Mouse (Mus musculus): ENCODE results near the gene Pmm1.
"Not testable (repeated sequence)": the region's sequence is repeated elsewhere in the genome, so short reads cannot be mapped to it uniquely, and the experiment has no call there.

The Pmm1 gene

GRCm38 (mm10) chr15:81960171-81961077 lies at the start of gene Pmm1:
Pmm1 (minus strand) TSS chr15:81960930.
- peak; percentile 95 for DNase-seq (ENCODE audit: low read depth, low spot score)

- DNase-seq (ENCODE audit: low read depth, low spot score), result no peak
These were observed 43.5 kb upstream of the Pmm1 start for GRCm38 (mm10) chr15:82004257-82004656.

GRCm38 (mm10) chr15:81993992-81994391 lies 33.3 kb upstream of the Pmm1 start:
- DNase-seq (ENCODE audit: low read depth, low spot score), result no peak

GRCm38 (mm10) chr15:81990549-81990948 lies 29.8 kb upstream of the Pmm1 start:
- no peak for DNase-seq (ENCODE audit: low read depth, low spot score)

- peak; percentile 76 for DNase-seq (ENCODE audit: low read depth, low spot score)
These were observed 28.8 kb upstream of the Pmm1 start for GRCm38 (mm10) chr15:81989371-81990062.

- DNase-seq (ENCODE audit: low read depth, low spot score), result no peak
These were observed 26.9 kb upstream of the Pmm1 start, which contains the start of gene Xrcc6 for GRCm38 (mm10) chr15:81987646-81988045. Xrcc6 (plus strand) TSS chr15:81987835.

GRCm38 (mm10) chr15:81985267-81986161 lies 24.8 kb upstream of the Pmm1 start:
- DNase-seq (ENCODE audit: low read depth, low spot score), result no peak

GRCm38 (mm10) chr15:81982173-81982572 lies 21.4 kb upstream of the Pmm1 start:
- no peak for DNase-seq (ENCODE audit: low read depth, low spot score)

GRCm38 (mm10) chr15:81980321-81980720 lies 19.6 kb upstream of the Pmm1 start, which contains the start of gene 1700029P11Rik:
1700029P11Rik (plus strand) TSS chr15:81980540.
- no peak for DNase-seq (ENCODE audit: low read depth, low spot score)

- not testable (repeated sequence) for DNase-seq (ENCODE audit: low read depth, low spot score)
These were observed 14.4 kb upstream of the Pmm1 start for GRCm38 (mm10) chr15:81975156-81975555.

- DNase-seq (ENCODE audit: low read depth, low spot score), result not testable (repeated sequence)
These were observed 9.8 kb upstream of the Pmm1 start for GRCm38 (mm10) chr15:81970498-81970897.

- DNase-seq (ENCODE audit: low read depth, low spot score), result not testable (repeated sequence)
These were observed 8.9 kb upstream of the Pmm1 start for GRCm38 (mm10) chr15:81969635-81970034.

- no peak for DNase-seq (ENCODE audit: low read depth, low spot score)
These were observed 8.4 kb upstream of the Pmm1 start for GRCm38 (mm10) chr15:81969173-81969572.

- DNase-seq (ENCODE audit: low read depth, low spot score), result no peak
These were observed 7.7 kb upstream of the Pmm1 start for GRCm38 (mm10) chr15:81968447-81968846.

GRCm38 (mm10) chr15:81967821-81968220 lies 7.1 kb upstream of the Pmm1 start:
- no peak for DNase-seq (ENCODE audit: low read depth, low spot score)

- DNase-seq (ENCODE audit: low read depth, low spot score), result no peak
These were observed 5.5 kb upstream of the Pmm1 start for GRCm38 (mm10) chr15:81966062-81966829.

- DNase-seq (ENCODE audit: low read depth, low spot score), result no peak
These were observed 4.3 kb upstream of the Pmm1 start for GRCm38 (mm10) chr15:81964980-81965545.

GRCm38 (mm10) chr15:81964262-81964661 lies 3.5 kb upstream of the Pmm1 start:
- no peak for DNase-seq (ENCODE audit: low read depth, low spot score)

- no peak for DNase-seq (ENCODE audit: low read depth, low spot score)
These were observed 335 bp upstream of the Pmm1 start for GRCm38 (mm10) chr15:81961078-81961451.

GRCm38 (mm10) chr15:81958906-81959305 lies 1.8 kb downstream of the Pmm1 start:
- no peak for DNase-seq (ENCODE audit: low read depth, low spot score)

All from telencephalon, adult 2 months (tissue).